ENCODE assay signal across 15 mouse cellular contexts in the genomic region with DNA sequence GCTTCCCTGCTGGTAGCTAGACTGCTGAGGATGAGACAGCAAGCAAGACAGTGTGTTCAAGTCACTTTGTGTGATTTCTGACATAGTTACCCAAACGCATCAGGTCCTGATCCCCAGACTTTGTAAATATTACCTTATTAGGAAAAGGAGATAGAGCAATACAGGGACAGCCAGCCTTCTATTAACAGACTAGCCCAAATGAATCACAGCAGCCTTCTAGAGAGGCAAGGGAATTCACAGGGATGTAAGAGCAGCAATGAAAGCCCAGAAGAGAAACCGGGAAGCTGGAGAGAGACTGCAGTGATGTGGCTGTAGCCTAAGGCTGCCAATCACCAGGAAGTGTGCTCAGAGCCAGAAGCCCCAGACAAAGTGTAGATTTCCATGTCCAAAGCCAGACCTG.
DNase-seq lines count a peak whose midpoint lies in the region; ATAC-seq lines count a peak whose summit lies in the region.
"Had no signal": no experiment of that assay in that cellular context is flagged by ENCODE, and none has a peak within 500 bp of the region (broad histone marks: within the 10 kb centered on the region; RNA-seq: fewer than 3 reads in every experiment).

No protein-coding gene starts in this region.

- H3K36me3 ChIP-seq in midbrain, embryonic 14.5 days (ENCODE audit: control insufficient read depth, insufficient read depth, low read length), result peaks cover 33% of the 10 kb centered on the region
- peaks cover 33% of the 10 kb centered on the region for H3K36me3 ChIP-seq in midbrain, embryonic 13.5 days
- no peaks in the 10 kb centered on the region for H3K36me3 ChIP-seq in intestine, embryonic 15.5 days
- no peaks in the 10 kb centered on the region for H3K36me3 ChIP-seq in stomach, embryonic 16.5 days (ENCODE audit: control insufficient read depth, insufficient read depth, low read length)
- H3K36me3 ChIP-seq: embryonic facial prominence, embryonic 15.5 days had no signal

- peak overlapping the region; percentile 38 for H3K27ac ChIP-seq in midbrain, embryonic 14.5 days (replicated peaks; ENCODE audit: low read depth, low read length)
- H3K27ac ChIP-seq in midbrain, embryonic 13.5 days, result no peak overlapping the region
- H3K27ac ChIP-seq in intestine, embryonic 15.5 days, result peak overlapping the region; percentile 74
- H3K27ac ChIP-seq in stomach, embryonic 16.5 days (ENCODE audit: low read length), result peak overlapping the region; percentile 42
- H3K27ac ChIP-seq: embryonic facial prominence, embryonic 15.5 days; kidney, postnatal 0 days had no signal

- no peak overlapping the region for H3K9ac ChIP-seq in midbrain, embryonic 14.5 days (replicated peaks; ENCODE audit: low read length)
- H3K9ac ChIP-seq in midbrain, embryonic 13.5 days (replicated peaks), result no peak overlapping the region
- no peak overlapping the region for H3K9ac ChIP-seq in intestine, embryonic 15.5 days
- H3K9ac ChIP-seq in stomach, embryonic 16.5 days (ENCODE audit: low read length), result no peak overlapping the region
- H3K9ac ChIP-seq: embryonic facial prominence, embryonic 15.5 days; heart, embryonic 12.5 days had no signal

- DNase-seq in heart, adult 11 months, result peak; percentile 16
- DNase-seq in heart, adult 18-20 months, result no peak
- DNase-seq in midbrain, embryonic 14.5 days, result no peak
- DNase-seq in adrenal gland, adult 8-10 months, result no peak
- DNase-seq in kidney, adult 9 months, result no peak
- DNase-seq: adrenal gland, postnatal 25 days; gastrocnemius, postnatal 10 days; heart, postnatal 4 days had no signal

- no peak for ATAC-seq in midbrain, embryonic 14.5 days (ENCODE audit: low FRiP score, low TSS enrichment)
- ATAC-seq in midbrain, embryonic 13.5 days, result no peak
- ATAC-seq in intestine, embryonic 15.5 days, result peak; percentile 69
- peak; percentile 44; the same call in 1 of the 2 replicates for ATAC-seq in stomach, embryonic 16.5 days (ENCODE audit: insufficient read depth, low FRiP score)

- H3K4me2 ChIP-seq in midbrain, embryonic 14.5 days (ENCODE audit: low read length), result no peak overlapping the region
- no peak overlapping the region for H3K4me2 ChIP-seq in midbrain, embryonic 13.5 days (replicated peaks)
- H3K4me2 ChIP-seq in intestine, embryonic 15.5 days (replicated peaks), result no peak overlapping the region
- no peak overlapping the region for H3K4me2 ChIP-seq in stomach, embryonic 16.5 days (ENCODE audit: low read depth, low read length)
- H3K4me2 ChIP-seq: embryonic facial prominence, embryonic 15.5 days; heart, embryonic 12.5 days had no signal

- H3K27me3 ChIP-seq in midbrain, embryonic 14.5 days (ENCODE audit: control insufficient read depth, insufficient read depth, low read length), result no peaks in the 10 kb centered on the region
- no peaks in the 10 kb centered on the region for H3K27me3 ChIP-seq in midbrain, embryonic 13.5 days
- H3K27me3 ChIP-seq in intestine, embryonic 15.5 days (replicated peaks), result no peaks in the 10 kb centered on the region
- no peaks in the 10 kb centered on the region for H3K27me3 ChIP-seq in stomach, embryonic 16.5 days (ENCODE audit: control insufficient read depth, insufficient read depth, low read length)
- H3K27me3 ChIP-seq: embryonic facial prominence, embryonic 15.5 days; heart, embryonic 12.5 days had no signal

- no peak overlapping the region for H3K4me3 ChIP-seq in midbrain, embryonic 14.5 days (replicated peaks; ENCODE audit: low read depth, low read length)
- H3K4me3 ChIP-seq in midbrain, embryonic 13.5 days (replicated peaks), result no peak overlapping the region
- no peak overlapping the region for H3K4me3 ChIP-seq in intestine, embryonic 15.5 days (replicated peaks)
- H3K4me3 ChIP-seq in stomach, embryonic 16.5 days (replicated peaks; ENCODE audit: low read length), result no peak overlapping the region
- H3K4me3 ChIP-seq: embryonic facial prominence, embryonic 15.5 days; heart, embryonic 12.5 days; myocyte had no signal

- H3K9me3 ChIP-seq in midbrain, embryonic 14.5 days (ENCODE audit: control insufficient read depth, low read length), result no peaks in the 10 kb centered on the region
- no peaks in the 10 kb centered on the region for H3K9me3 ChIP-seq in midbrain, embryonic 13.5 days
- no peaks in the 10 kb centered on the region for H3K9me3 ChIP-seq in intestine, embryonic 15.5 days
- H3K9me3 ChIP-seq in stomach, embryonic 16.5 days (replicated peaks; ENCODE audit: control insufficient read depth, low read length), result no peaks in the 10 kb centered on the region
- H3K9me3 ChIP-seq: embryonic facial prominence, embryonic 15.5 days; heart, embryonic 12.5 days had no signal

- H3K4me1 ChIP-seq in midbrain, embryonic 14.5 days (ENCODE audit: control insufficient read depth, insufficient read depth, low read length), result peaks cover 6% of the 10 kb centered on the region; the same call in 1 of the 2 replicates
- H3K4me1 ChIP-seq in midbrain, embryonic 13.5 days (replicated peaks), result no peaks in the 10 kb centered on the region
- H3K4me1 ChIP-seq in intestine, embryonic 15.5 days (replicated peaks), result peaks cover 4% of the 10 kb centered on the region; the same call in 1 of the 2 replicates
- H3K4me1 ChIP-seq in stomach, embryonic 16.5 days (ENCODE audit: control insufficient read depth, insufficient read depth, low read length), result no peaks in the 10 kb centered on the region
- H3K4me1 ChIP-seq: embryonic facial prominence, embryonic 15.5 days had no signal

- WGBS in midbrain, embryonic 14.5 days, result 65% methylated on average over 2 of the region's 2 CpGs
- WGBS in midbrain, embryonic 13.5 days, result 66% methylated on average over 2 of the region's 2 CpGs
- 23% methylated on average over 2 of the region's 2 CpGs for WGBS in intestine, embryonic 15.5 days
- WGBS in stomach, embryonic 16.5 days, result 26% methylated on average over 2 of the region's 2 CpGs

Comparison
In these comparisons a context has a peak if more than half of its experiments do, and no peak if none do; other contexts are left out.
1. ATAC-seq: peak in intestine, embryonic 15.5 days (single experiment) and stomach, embryonic 16.5 days (single experiment); none in midbrain, embryonic 14.5 days (single experiment) and midbrain, embryonic 13.5 days (single experiment).